8 mouse cellular contexts compared by ENCODE assay signal in genomic region chr8:72219541-72220363, GRCm38 (mm10). TPM values are rescaled to one million over a fixed set of nuclear protein-coding genes. Genes with fewer than 3 reads are reported as not detected.
DNase-seq lines count a peak whose midpoint lies in the region; ATAC-seq and TF ChIP-seq lines count a peak whose summit lies in the region.

Gene Fam32a, plus strand, starts transcription at chr8:72219730.

- H3K36me3 ChIP-seq in hindbrain, embryonic 10.5 days = peaks cover 39% of the 10 kb centered on the region
- peaks cover 6% of the 10 kb centered on the region; the same call in 1 of the 2 replicates for H3K36me3 ChIP-seq in lung, postnatal 0 days (ENCODE audit: insufficient read depth, low read length)

- H3K9me3 ChIP-seq in hindbrain, embryonic 10.5 days = no peaks in the 10 kb centered on the region
- H3K9me3 ChIP-seq in lung, postnatal 0 days (ENCODE audit: low read length) = no peaks in the 10 kb centered on the region

- DNase-seq in MN1 (ENCODE audit: low spot score) = peak; percentile 99
- peak; percentile 92 for DNase-seq in cerebellum, adult 9-10 months
- DNase-seq in hindbrain, embryonic 10.5 days (ENCODE audit: low spot score) = peak; percentile 93
- peak; percentile 94 for DNase-seq in layer of hippocampus, adult 9-11 months
- DNase-seq in lung, postnatal 0 days (ENCODE audit: low spot score) = peak; percentile 99
- peak; percentile 75 for DNase-seq in ovary, postnatal 14 days (ENCODE audit: low spot score)
- peak; percentile 89 for DNase-seq in thymus, postnatal 14 days

- peak within 1 kb of the TSS; percentile 75 for H3K4me2 ChIP-seq in lung, postnatal 0 days (replicated peaks; ENCODE audit: low read depth, low read length)

- peak within 1 kb of the TSS; percentile 92 for H3K27ac ChIP-seq in hindbrain, embryonic 10.5 days
- H3K27ac ChIP-seq in lung, postnatal 0 days (ENCODE audit: low read length) = peak within 1 kb of the TSS; percentile 88

- peak; percentile 62; the same call in 1 of the 2 replicates for TF ChIP-seq EP300 in lung, postnatal 0 days (IDR thresholded peaks at IDR 0.05)

- H3K4me1 ChIP-seq in hindbrain, embryonic 10.5 days (replicated peaks) = peaks cover 12% of the 10 kb centered on the region
- H3K4me1 ChIP-seq in lung, postnatal 0 days (ENCODE audit: insufficient read depth, low read depth, low read length) = peaks cover 5% of the 10 kb centered on the region; the same call in 1 of the 2 replicates

- peak within 1 kb of the TSS; percentile 91 for H3K9ac ChIP-seq in lung, postnatal 0 days (replicated peaks; ENCODE audit: low read depth)

- H3K27me3 ChIP-seq in hindbrain, embryonic 10.5 days (ENCODE audit: insufficient read depth, poor library complexity, severe bottlenecking) = no peaks in the 10 kb centered on the region
- no peaks in the 10 kb centered on the region for H3K27me3 ChIP-seq in lung, postnatal 0 days (replicated peaks; ENCODE audit: insufficient read depth, low read length)

- H3K4me3 ChIP-seq in hindbrain, embryonic 10.5 days = peak within 1 kb of the TSS; percentile 79
- peak within 1 kb of the TSS; percentile 75 for H3K4me3 ChIP-seq in lung, postnatal 0 days (ENCODE audit: low read depth, low read length)

- 10% methylated on average over 39 of the region's 39 CpGs for WGBS in hindbrain, embryonic 10.5 days
- WGBS in lung, postnatal 0 days = 15% methylated on average over 37 of the region's 39 CpGs

- no peak for TF ChIP-seq CTCF in lung, postnatal 0 days (IDR thresholded peaks at IDR 0.05)

- ATAC-seq in frontal cortex, adult (ENCODE audit: low TSS enrichment) = peak; percentile 100
- ATAC-seq in lung, postnatal 0 days = peak; percentile 98

RNA-seq across cellular contexts. Expression of gene Fam32a, which starts in this region (rescaled TPM):
- polyA plus RNA-seq in hindbrain, embryonic 10.5 days (2016; fragmentation: Nextera tagmentation; extraction: Ambion mirVana) = 63.4 and 80.6 TPM in 2 replicates
- polyA plus RNA-seq in lung, postnatal 0 days (2015; fragmentation: Nextera tagmentation; extraction: Ambion mirVana) = 63.7 and 69.3 TPM in 2 replicates

Comparison
In these comparisons a context has a peak if more than half of its experiments do, and no peak if none do; other contexts are left out.
1. Peak in every context shown above with its lines: DNase-seq, ATAC-seq, H3K4me3 ChIP-seq and H3K27ac ChIP-seq.